Mouse (Mus musculus) liver, embryonic 13.5 days (tissue): Measurements from ENCODE around the gene Abca2. TPM values are rescaled to one million over a fixed set of nuclear protein-coding genes. Genes with fewer than 3 reads are reported as not detected.

Experiments used
- ATAC-seq: fragments of 200-750 bp; cut with Nextera tagmentation; 2 replicates; pipeline ENCODE4 v1.8.0; 2017; ENCODE audit warnings: low read depth, mild to moderate bottlenecking, moderate number of reproducible peaks, moderate library complexity
- DNase-seq: peaks from one replicate; pipeline ENCODE4 v3.0.0; 2022
- H3K27ac ChIP-seq: fragments of 300-500 bp; sonication (generic); 2 replicates; pipeline ENCODE4 v1.5.1; 2015; ENCODE audit warnings: moderate library complexity, mild to moderate bottlenecking, inconsistent platforms
- H3K27me3 ChIP-seq: fragments of 300-500 bp; sonication (generic); 2 replicates; pipeline ENCODE4 v1.6.1; 2015; ENCODE audit warnings: mild to moderate bottlenecking, inconsistent platforms
- H3K36me3 ChIP-seq: fragments of 300-500 bp; sonication (generic); 2 replicates; pipeline ENCODE4 v1.6.1; 2015; ENCODE audit warnings: mild to moderate bottlenecking, inconsistent platforms
- H3K4me1 ChIP-seq: fragments of 300-500 bp; sonication (generic); replicated peaks from 2 replicates; pipeline ENCODE4 v1.6.1; 2015; ENCODE audit warnings: inconsistent platforms
- H3K4me2 ChIP-seq: fragments of 300-500 bp; sonication (generic); 2 replicates; pipeline ENCODE4 v1.6.1; 2015; ENCODE audit warnings: inconsistent platforms, mild to moderate bottlenecking, moderate library complexity
- H3K4me3 ChIP-seq: fragments of 300-500 bp; sonication (generic); replicated peaks from 2 replicates; pipeline ENCODE4 v1.5.1; 2015; ENCODE audit warnings: mild to moderate bottlenecking, inconsistent platforms
- H3K9ac ChIP-seq: fragments of 300-500 bp; sonication (generic); 2 replicates; pipeline ENCODE4 v1.6.1; 2015; ENCODE audit warnings: mild to moderate bottlenecking, inconsistent platforms
- H3K9me3 ChIP-seq: fragments of 300-500 bp; sonication (generic); replicated peaks from 2 replicates; pipeline ENCODE4 v1.6.1; 2016; ENCODE audit warnings: inconsistent platforms
- WGBS: fragments of 180-500 bp; shearing (Covaris S2); methylation state at CpG from one replicate; pipeline ENCODE4 v1.1.7; 2015; ENCODE audit not compliant: insufficient replicate concordance; 5-methylcytosine and 5-hydroxymethylcytosine counted together
- polyA plus RNA-seq: library from polyadenylated mRNA; unstranded; fragments of >200 nt; fragmentation: Nextera tagmentation; extraction: Ambion mirVana; gene quantifications from 2 replicates; pipeline ENCODE4 v1.2.1, GENCODE M21; 2015

The Abca2 gene
- polyA plus RNA-seq, 1 experiment from 2014 or later, result 1.4 TPM

DNA sequence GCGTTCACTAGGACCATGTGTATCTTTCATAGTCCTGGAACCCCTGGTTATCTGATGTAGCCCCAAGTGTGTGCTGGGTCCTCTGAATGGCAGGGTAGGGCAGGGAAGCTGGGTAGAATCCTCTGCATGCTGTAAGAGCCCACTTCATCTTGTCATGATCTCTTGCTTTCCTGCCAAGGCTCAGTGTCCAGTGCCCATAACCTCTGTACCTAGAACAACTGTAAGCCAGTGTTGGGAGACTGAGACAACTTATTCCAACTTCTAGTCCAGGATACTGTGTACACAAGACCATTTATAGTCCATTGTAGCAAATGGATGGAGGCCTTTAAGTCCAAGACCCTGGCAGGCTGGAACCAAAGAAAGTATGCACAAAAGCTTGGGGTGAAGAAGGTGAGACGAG lies 36.8 kb downstream of the Abca2 start:
- Histone ChIP-seq H3K4me3 (no peak overlapping the region), H3K36me3 (no peaks in the 10 kb centered on the region), H3K27me3 (no peaks in the 10 kb centered on the region), H3K4me2 (peak overlapping the region; percentile 12; the same call in 1 of the 2 replicates), H3K9me3 (no peaks in the 10 kb centered on the region), H3K4me1 (peaks cover 26% of the 10 kb centered on the region), H3K9ac (no peak overlapping the region), H3K27ac (peak overlapping the region; percentile 18)
- DNase-seq, result no peak
- ATAC-seq, result no peak
- WGBS, result 40% methylated on average over 2 of the region's 2 CpGs

DNA sequence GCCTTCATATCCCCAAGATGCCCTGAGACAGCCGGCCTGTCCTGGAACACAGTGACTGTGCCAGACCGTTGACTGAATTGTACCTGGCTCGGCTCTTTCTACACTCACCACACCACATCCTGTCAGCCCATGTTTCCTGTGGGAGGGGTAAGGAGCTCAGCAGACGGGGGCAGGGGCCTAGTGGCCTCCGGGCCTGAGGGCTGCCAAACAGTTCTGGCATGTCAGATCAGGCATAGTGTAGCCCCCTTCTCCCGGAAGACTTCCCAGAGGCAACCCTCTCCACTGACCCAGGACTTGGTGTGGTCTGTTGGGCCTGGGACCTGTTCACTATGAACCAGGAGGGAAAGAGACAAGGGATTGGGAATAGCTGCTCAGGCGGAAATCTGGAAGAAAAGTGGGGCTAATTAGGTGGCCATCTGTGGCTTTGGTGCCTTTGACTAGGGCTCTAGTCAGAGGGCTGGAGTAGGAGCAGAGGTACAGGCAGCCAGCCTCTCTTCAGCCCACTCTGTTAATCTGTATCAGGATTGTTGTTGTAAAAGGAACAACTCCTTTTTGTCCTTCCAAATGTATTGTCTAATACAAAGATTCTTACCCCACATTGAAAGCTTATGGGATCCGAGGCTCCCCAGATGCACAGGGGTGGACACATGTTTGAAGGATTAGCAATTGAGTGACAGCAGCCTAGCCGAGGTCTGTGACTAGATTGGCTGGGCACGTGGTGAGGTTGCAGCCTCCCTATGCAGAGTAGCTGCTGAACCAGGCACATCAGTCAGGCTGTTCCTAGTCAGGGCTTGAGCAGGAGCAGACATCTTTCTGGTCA lies 37.5 kb downstream of the Abca2 start:
- 15% methylated on average over 10 of the region's 10 CpGs for WGBS
- Histone ChIP-seq H3K4me1 (peaks cover 22% of the 10 kb centered on the region), H3K27me3 (no peaks in the 10 kb centered on the region), H3K9me3 (no peaks in the 10 kb centered on the region), H3K4me3 (no peak overlapping the region), H3K9ac (no peak overlapping the region), H3K27ac (no peak overlapping the region), H3K36me3 (no peaks in the 10 kb centered on the region), H3K4me2 (peak overlapping the region; percentile 12; the same call in 1 of the 2 replicates)
- no peak for ATAC-seq
- no peak for DNase-seq

DNA sequence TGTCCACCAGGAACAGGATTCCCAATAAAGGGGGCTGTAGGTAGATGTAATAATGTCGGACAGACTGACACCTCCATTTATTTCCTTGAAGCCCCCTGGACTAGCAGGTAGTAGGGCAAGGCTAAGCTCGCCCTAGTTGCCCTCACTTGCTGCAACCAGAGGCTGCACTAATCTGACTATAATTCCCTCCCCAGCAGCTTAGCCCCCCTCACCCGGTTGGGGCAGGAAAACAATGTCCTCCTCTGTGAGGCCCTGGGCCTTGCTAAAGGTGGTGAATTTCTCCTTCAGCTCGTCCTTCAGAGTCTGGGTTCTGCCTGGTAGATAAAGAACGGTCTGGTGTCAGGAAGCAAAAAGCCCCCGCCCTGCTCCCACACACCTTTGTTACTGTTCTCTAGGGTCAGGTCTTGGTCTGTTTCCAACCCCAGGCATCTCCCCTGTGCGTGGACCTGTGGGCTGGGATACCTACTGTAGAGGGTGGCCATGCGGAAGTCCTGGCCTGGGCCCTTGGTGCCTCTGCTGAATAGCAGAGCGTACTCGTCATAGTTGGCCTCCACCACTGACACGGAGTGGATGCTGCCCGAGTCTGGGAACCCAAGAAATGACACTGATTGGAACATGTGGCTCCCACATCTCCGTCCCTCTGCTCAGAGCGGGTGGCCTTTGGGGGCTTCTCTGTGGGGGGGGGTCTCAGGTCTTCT lies 39.3 kb downstream of the Abca2 start:
- no peaks in the 10 kb centered on the region for H3K36me3 ChIP-seq
- ATAC-seq, result no peak
- WGBS, result 61% methylated on average over 14 of the region's 14 CpGs

DNA sequence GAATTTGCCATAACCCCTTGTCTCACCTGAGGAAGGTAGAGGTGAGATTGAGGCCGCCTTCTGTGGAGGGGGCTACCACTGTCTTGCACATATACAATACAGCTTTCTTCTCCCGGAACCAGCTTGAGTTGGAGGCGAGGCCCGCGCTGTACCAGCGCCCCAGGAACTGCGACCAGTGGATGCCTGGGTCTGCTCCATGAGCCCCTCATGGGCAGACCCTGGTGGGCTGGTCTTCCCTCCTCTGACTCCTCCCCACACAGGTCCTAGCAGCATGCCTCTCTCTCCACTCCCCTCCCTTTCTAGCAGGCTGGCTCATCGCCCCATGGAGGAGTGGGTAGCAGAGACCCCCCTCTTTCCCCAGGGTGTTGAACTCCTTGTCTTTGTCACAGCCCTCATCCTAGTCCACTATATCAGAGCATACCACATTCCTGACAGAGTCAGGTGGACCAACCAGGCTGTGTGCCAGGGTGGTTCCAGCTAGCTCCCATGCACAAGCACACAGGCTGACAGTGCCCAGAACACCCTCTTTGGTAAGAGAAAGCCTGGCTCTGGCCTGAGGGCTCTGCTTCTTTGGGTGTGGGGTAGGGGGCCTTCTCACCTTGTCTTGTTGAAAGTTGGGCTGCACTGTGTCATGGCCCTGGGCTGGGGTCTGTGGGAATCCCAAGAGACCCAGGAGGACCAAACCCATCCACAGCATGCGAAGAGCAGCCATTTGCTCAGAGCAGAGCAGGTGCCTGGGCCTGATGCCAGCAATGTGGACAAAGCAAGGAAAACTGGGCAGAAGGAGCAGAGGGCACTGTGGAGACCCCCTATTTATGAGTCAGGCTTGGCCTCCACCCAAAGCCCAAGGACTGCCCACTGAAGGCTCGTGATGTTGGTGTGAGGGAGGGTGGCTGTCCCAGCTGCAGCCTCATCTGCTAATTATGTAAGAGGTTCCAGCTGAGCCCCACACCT lies 40.7 kb downstream of the Abca2 start:
- H3K4me1 ChIP-seq, result peaks cover 13% of the 10 kb centered on the region
- 68% methylated on average over 10 of the region's 10 CpGs for WGBS
- no peaks in the 10 kb centered on the region for H3K27me3 ChIP-seq
- H3K36me3 ChIP-seq, result no peaks in the 10 kb centered on the region
- H3K4me3 ChIP-seq, result no peak overlapping the region
- ATAC-seq (no peak), DNase-seq (no peak)
- no peaks in the 10 kb centered on the region for H3K9me3 ChIP-seq
- no peak overlapping the region for H3K27ac ChIP-seq
- H3K4me2 ChIP-seq, result no peak overlapping the region
- no peak overlapping the region for H3K9ac ChIP-seq

More for the DNA sequence above, 39.3 kb downstream of the Abca2 start:
- Histone ChIP-seq H3K4me3 (no peak overlapping the region), H3K9me3 (no peaks in the 10 kb centered on the region), H3K27ac (no peak overlapping the region), H3K9ac (no peak overlapping the region), H3K27me3 (no peaks in the 10 kb centered on the region), H3K4me2 (no peak overlapping the region), H3K4me1 (peaks cover 13% of the 10 kb centered on the region)
- no peak for DNase-seq

- ATAC-seq, result no peak
- 57% methylated on average over 6 of the region's 6 CpGs for WGBS
These were observed 41.5 kb downstream of the Abca2 start, which contains the start of gene Ptgds for GRCm38 (mm10) chr2:25469969-25470368. Gene Ptgds (minus strand): TSS chr2:25470046.

DNA sequence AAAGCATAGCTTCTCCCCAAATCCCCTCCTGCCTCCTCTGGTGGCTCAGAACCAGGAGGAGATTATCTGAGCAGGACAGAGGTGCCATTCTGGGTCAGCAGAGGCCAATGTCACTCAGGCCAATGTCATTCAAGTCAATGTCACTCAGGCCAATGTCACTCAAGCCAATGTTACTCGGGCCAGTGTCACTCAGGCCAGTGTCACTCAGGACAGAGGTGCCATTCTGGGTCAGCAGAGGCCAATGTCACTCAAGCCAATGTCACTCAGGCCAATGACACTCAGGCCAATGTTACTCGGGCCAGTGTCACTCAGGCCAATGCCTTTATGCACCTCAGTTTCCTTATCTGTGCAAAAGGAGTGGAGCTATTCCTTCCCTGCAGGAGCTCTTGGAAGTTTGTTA lies 44.0 kb downstream of the Abca2 start:
- Histone ChIP-seq H3K9ac (no peak overlapping the region), H3K4me3 (no peak overlapping the region), H3K36me3 (no peaks in the 10 kb centered on the region), H3K27ac (no peak overlapping the region), H3K4me2 (no peak overlapping the region), H3K9me3 (no peaks in the 10 kb centered on the region), H3K27me3 (no peaks in the 10 kb centered on the region), H3K4me1 (no peaks in the 10 kb centered on the region)
- 61% methylated on average over 2 of the region's 2 CpGs for WGBS
- DNase-seq, result no peak
- ATAC-seq, result no peak

More at GRCm38 (mm10) chr2:25469969-25470368, 41.5 kb downstream of the Abca2 start, which contains the start of gene Ptgds:
- Histone ChIP-seq H3K9ac (no peak within 1 kb of the TSS), H3K4me2 (no peak within 1 kb of the TSS), H3K36me3 (no peaks in the 10 kb centered on the region), H3K4me3 (no peak within 1 kb of the TSS), H3K27ac (no peak within 1 kb of the TSS), H3K27me3 (no peaks in the 10 kb centered on the region), H3K4me1 (peaks cover 10% of the 10 kb centered on the region), H3K9me3 (no peaks in the 10 kb centered on the region)
- no peak for DNase-seq

DNA sequence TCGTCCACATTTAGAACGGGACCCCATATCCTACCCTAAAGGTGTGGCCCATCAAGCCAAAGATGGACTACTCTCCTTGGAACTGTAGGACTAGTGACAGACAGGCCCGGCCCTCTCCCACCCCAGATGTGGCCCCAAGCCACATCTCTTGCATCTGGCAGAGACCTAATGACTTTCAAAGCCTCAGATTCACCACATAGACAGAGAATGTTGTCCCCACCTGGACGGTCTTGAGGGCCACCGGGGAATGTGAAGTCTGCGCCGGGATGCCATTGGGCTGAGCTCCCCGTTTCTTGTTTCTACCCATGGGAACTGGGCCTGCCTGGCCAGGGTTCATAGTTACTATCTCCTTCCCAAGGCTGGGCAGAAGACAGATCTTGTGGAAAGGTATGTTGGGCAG lies 49.0 kb downstream of the Abca2 start:
- no peak for ATAC-seq
- Histone ChIP-seq H3K4me2 (no peak overlapping the region), H3K9ac (no peak overlapping the region), H3K9me3 (no peaks in the 10 kb centered on the region), H3K4me3 (no peak overlapping the region), H3K4me1 (no peaks in the 10 kb centered on the region), H3K36me3 (no peaks in the 10 kb centered on the region), H3K27me3 (no peaks in the 10 kb centered on the region), H3K27ac (no peak overlapping the region)
- 72% methylated on average over 8 of the region's 8 CpGs for WGBS
- DNase-seq, result no peak

- H3K9me3 ChIP-seq, result no peaks in the 10 kb centered on the region
- no peak for DNase-seq
- WGBS, result 72% methylated on average over 3 of the region's 3 CpGs
- no peak for ATAC-seq
- no peak overlapping the region for H3K27ac ChIP-seq
- no peak overlapping the region for H3K4me2 ChIP-seq
- H3K4me3 ChIP-seq, result no peak overlapping the region
- H3K27me3 ChIP-seq, result no peaks in the 10 kb centered on the region
- no peak overlapping the region for H3K9ac ChIP-seq
- no peaks in the 10 kb centered on the region for H3K36me3 ChIP-seq
- no peaks in the 10 kb centered on the region for H3K4me1 ChIP-seq
These were observed 49.6 kb downstream of the Abca2 start for GRCm38 (mm10) chr2:25477967-25478675.

DNA sequence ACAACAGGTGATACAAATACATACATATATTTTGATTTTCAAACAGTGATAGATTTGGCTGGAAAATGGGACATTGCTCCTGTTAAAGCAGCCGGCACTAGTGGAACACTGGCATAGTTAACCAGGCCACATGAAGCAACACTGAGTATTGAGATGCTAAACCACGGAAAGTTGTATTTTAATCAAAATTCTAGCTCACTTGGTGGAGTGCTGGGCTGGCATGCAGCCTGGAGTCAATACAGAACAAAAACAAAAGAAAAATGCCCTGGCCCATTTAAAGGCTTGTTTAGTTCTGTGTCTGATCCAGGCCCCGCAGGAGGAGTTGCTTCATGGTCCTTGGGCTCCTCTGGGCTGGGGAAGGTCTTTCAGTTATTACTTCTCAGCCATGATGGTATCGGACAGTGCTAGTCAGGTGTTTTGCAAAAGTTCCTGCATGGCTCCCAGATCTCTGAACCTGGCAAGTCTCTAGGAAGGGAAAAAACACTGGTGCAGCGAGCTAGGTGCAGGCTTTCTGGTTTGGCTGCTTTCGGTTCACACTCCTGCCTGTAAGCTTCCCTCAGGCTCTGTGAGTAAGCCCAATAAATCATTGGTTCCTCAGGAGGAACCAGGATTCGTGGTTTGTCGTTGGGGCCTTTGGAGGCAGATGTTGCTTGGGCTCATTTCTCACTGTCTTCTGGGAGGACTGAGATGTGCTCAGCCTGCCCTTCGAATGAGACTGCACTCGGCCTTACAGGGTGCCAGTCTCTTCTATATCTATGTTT lies 51.2 kb downstream of the Abca2 start:
- H3K4me2 ChIP-seq, result no peak overlapping the region
- no peak overlapping the region for H3K4me3 ChIP-seq
- H3K36me3 ChIP-seq, result no peaks in the 10 kb centered on the region
- 0 out of 2 replicates have a peak, but pooled peaks cover under 1% of the 10 kb centered on the region for H3K4me1 ChIP-seq
- DNase-seq (no peak), ATAC-seq (no peak)
- H3K9me3 ChIP-seq, result no peaks in the 10 kb centered on the region
- H3K27me3 ChIP-seq, result no peaks in the 10 kb centered on the region
- no peak overlapping the region for H3K9ac ChIP-seq
- no peak overlapping the region for H3K27ac ChIP-seq
- WGBS, result 54% methylated on average over 10 of the region's 10 CpGs

GRCm38 (mm10) chr2:25480541-25480940 lies 52.0 kb downstream of the Abca2 start:
- H3K27ac ChIP-seq, result no peak overlapping the region
- no peak overlapping the region for H3K4me3 ChIP-seq
- no peaks in the 10 kb centered on the region for H3K36me3 ChIP-seq
- H3K9ac ChIP-seq, result no peak overlapping the region
- H3K27me3 ChIP-seq, result no peaks in the 10 kb centered on the region
- H3K4me2 ChIP-seq, result no peak overlapping the region
- WGBS, result 65% methylated on average over 1 of the region's 1 CpGs
- DNase-seq, result no peak
- H3K4me1 ChIP-seq, result peaks cover 8% of the 10 kb centered on the region; the same call in 1 of the 2 replicates
- H3K9me3 ChIP-seq, result no peaks in the 10 kb centered on the region
- no peak for ATAC-seq
